Mouse (Mus musculus) mesoderm, embryonic 11.5 days (tissue): ENCODE data around the gene Apopt1.

Experiments used
- DNase-seq: peaks from one replicate; pipeline ENCODE4 v3.0.0-alpha.2; 2012; ENCODE audit warnings: low read depth, low spot score

The Apopt1 gene

GRCm38 (mm10) chr12:111769816-111770577 lies 56.9 kb downstream of the Apopt1 start:
- DNase-seq: peak; percentile 23

GRCm38 (mm10) chr12:111770651-111771050 lies 57.6 kb downstream of the Apopt1 start:
- DNase-seq: no peak

- no peak for DNase-seq
These were observed 61.1 kb downstream of the Apopt1 start for GRCm38 (mm10) chr12:111774156-111774555.

- DNase-seq: no peak
These were observed 61.8 kb downstream of the Apopt1 start for GRCm38 (mm10) chr12:111774845-111775244.

GRCm38 (mm10) chr12:111777919-111778318 lies 64.9 kb downstream of the Apopt1 start:
- DNase-seq: no peak

- no peak for DNase-seq
These were observed 66.5 kb downstream of the Apopt1 start for GRCm38 (mm10) chr12:111779544-111779943.

GRCm38 (mm10) chr12:111785174-111785573 lies 72.1 kb downstream of the Apopt1 start:
- DNase-seq: no peak

GRCm38 (mm10) chr12:111787015-111787414 lies 74.0 kb downstream of the Apopt1 start:
- DNase-seq: no peak

- no peak for DNase-seq
These were observed 77.0 kb downstream of the Apopt1 start for GRCm38 (mm10) chr12:111790090-111790489.

GRCm38 (mm10) chr12:111790631-111791030 lies 77.6 kb downstream of the Apopt1 start:
- DNase-seq: no peak

- DNase-seq: no peak
These were observed 78.5 kb downstream of the Apopt1 start for GRCm38 (mm10) chr12:111791474-111792104.

- no peak for DNase-seq
These were observed 81.0 kb downstream of the Apopt1 start for GRCm38 (mm10) chr12:111794102-111794501.

- no peak for DNase-seq
These were observed 81.6 kb downstream of the Apopt1 start for GRCm38 (mm10) chr12:111794526-111795179.

GRCm38 (mm10) chr12:111795180-111795895 lies 82.3 kb downstream of the Apopt1 start:
- no peak for DNase-seq

GRCm38 (mm10) chr12:111797251-111797650 lies 84.2 kb downstream of the Apopt1 start:
- no peak for DNase-seq

- no peak for DNase-seq
These were observed 85.4 kb downstream of the Apopt1 start for GRCm38 (mm10) chr12:111798493-111798892.

GRCm38 (mm10) chr12:111800459-111801183 lies 87.6 kb downstream of the Apopt1 start:
- DNase-seq: no peak

GRCm38 (mm10) chr12:111803538-111803937 lies 90.5 kb downstream of the Apopt1 start:
- no peak for DNase-seq
